Mouse (Mus musculus): ENCODE measurements around the gene Reep1. TPM values are rescaled to one million over a fixed set of nuclear protein-coding genes. Genes with fewer than 3 reads are reported as not detected.

The Reep1 gene
- total RNA-seq, 2 experiments from 2014 or later: 96.9 to 98.7 TPM

DNA sequence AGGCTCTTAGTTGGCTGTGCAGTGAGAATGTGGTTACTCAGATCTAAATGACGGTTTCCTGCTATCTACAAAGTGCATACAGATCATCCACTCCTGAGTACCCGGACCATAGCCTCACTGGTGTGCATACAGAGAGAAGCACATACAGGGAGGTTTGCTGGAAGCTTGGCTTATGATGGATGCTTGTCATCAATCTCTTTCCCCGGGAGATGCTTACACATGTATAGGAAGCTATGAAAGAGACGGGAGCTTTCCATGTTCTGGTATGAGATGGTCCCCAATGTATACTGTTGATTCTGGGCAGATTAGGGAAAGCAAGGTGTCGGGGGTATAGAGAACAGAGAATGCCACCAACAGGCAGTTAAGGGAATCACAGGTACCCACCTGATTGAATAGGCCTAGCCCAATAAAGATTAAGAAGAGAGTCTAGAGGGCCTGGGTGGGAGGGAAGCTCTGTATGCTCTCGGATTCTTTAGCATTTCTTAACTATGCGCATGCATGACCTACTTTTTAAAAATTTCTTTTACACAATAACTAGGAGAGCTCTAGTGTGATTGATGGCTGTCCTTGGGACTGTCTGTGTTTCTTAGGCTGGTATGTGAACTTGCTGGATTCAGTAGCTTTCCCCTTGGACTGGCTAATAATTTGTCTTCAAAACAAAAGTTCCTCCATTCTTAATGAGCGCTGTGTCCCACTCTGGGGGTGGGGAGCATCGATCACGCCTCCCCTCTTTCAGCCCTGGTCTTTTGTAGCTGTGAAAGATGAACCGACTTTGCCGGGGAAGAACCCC, 62.7 kb downstream of the Reep1 start:
- intact Hi-C loops (cut with DNase I): loop anchor here (5.0 kb wide), 1 partner anchor 63 kb away; the partner anchor contains the start of gene Reep1
- DNase-seq (ENCODE audit: low spot score in 2 of 2): no peak

DNA sequence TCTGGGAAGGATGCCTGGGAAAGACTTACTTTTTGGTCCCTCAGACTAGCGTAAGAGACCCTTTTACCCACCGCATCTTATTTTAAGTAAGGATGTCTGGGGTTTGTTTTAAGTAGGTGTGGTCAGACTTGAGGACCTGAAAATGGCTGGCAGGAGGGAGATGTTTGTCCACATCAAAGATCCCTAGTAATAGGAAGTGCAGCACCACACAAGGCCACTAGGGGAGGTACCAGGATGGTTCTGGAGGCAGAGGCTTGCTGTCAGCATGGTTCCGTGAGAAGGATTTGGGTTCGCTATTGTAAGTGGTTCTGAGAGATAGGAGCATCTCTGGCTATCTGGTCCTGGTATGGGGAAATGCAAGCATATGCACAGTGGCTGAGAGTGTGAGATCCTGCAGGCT, 63.5 kb downstream of the Reep1 start:
- intact Hi-C loops (cut with DNase I): loop anchor here (5.0 kb wide), 1 partner anchor 64 kb away; the partner anchor contains the start of gene Reep1
- no peak for DNase-seq (ENCODE audit: low spot score in 2 of 2)

DNA sequence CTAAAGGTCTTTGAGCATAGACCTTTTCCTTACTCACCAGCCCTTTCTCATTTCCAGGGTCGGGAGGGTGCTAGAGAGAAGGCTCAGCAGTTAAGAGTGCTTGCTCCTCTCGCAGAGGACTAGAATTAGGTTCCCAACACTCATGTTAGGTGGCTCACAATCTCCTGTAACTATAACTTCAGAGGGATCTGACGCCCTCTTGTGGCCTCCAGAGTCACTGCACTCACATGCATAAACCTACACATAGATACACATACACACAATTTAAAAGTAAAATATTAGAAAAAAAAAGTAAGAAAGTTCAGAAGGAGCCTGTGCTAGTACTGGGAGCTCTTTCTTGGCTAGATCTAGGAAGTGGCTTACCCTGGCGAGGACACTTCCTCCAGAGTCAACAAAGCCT, 63.9 kb downstream of the Reep1 start:
- intact Hi-C loops (cut with DNase I): loop anchor here (5.0 kb wide), 1 partner anchor 64 kb away; the partner anchor contains the start of gene Reep1
- DNase-seq (ENCODE audit: low spot score in 2 of 2): no peak

DNA sequence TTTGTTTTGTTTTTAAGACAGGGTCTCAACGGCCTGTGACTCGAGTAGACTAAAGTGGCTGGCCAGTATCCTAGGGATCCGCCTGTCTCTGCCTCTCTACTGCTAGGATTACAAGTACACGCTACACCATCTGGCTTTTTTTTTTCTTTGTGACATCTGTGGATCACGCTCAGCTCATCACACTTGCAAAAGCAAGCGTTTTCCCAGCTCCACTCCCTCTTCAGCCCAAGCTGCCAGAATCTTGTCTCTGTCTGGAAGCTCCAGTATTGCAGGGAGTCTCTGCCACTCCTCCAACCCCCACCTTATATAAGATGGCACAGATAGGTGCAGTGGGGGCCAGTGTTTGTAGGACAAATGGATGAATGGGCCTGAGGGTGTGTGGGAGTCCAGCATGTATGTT, 64.8 kb downstream of the Reep1 start:
- intact Hi-C loops (cut with DNase I): loop anchor here (1.0 to 5.0 kb wide), 3 partner anchors 26 to 65 kb away; partner anchors contain the start of gene Reep1
- DNase-seq (ENCODE audit: low spot score in 2 of 2): peak; percentile 62 to 97

GRCm38 (mm10) chr6:71772636-71773208, 65.4 kb downstream of the Reep1 start:
- DNase-seq (ENCODE audit: low spot score in 2 of 2): peak in 1 of 2 experiments; percentile 17
- intact Hi-C loops (cut with DNase I): loop anchor here (1.0 to 5.0 kb wide), 3 partner anchors 26 to 65 kb away; partner anchors contain the start of gene Reep1

- DNase-seq (ENCODE audit: low spot score in 2 of 2): no peak
- intact Hi-C loops (cut with DNase I): no loop called here
Observed at GRCm38 (mm10) chr6:71778016-71778415, 70.7 kb downstream of the Reep1 start.

DNA sequence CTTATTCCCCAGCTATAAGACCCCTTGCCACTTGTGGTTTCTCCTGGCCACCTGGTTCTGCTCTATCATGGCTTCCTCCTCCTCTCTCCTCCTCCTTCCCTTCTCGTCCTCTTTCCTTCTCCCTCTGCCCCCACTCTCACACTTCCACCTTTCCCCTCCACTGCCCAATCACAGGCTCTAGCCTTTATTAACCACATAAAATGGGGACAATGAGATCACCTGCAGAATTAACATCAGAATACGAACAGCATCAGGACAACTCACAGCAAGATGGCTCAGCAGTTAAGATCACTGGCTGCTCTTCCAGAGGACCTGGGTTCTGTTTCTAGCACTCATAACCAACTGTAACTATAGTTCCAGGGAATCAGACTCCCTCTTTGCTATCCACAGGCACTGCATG, 72.5 kb downstream of the Reep1 start:
- no peak for DNase-seq (ENCODE audit: low spot score in 2 of 2)
- intact Hi-C loops (cut with DNase I): no loop called here

DNA sequence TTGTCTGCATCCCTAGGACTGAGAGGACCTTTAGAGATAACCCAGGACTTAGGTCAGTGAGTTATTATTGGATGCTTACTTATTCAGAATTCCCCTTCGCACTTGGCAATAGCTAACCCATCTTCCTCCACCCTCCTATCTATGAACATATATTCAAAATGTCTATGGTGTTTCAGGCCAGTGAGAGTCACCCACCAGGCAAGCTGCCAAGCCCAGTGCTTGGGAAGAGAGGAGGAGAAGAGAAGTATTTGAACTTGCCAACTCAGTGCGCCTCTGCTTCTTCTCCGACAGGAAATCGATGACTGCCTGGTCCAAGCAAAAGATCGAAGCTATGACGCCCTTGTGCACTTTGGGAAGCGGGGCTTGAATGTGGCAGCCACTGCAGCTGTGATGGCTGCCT, 73.1 kb downstream of the Reep1 start:
- intact Hi-C loops (cut with DNase I): no loop called here

DNA sequence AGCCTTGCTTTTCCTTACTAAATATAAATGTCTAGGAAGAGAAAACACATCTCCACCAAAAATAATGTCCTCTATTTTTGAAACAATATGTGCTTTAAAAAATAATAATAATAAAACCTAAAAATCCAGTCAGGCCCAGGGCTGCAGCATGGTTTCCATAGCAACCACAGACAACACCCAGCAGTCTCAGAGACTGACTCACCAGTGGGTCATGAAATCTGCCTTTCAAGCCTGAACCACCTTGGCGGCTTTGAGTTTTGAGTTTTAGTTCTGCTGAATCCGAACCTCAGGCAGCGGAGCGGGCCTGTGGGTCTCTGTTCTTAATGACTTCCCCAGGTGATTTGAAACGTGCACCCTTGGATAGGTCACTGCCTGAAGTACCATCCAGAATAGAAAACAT, 75.8 kb downstream of the Reep1 start:
- intact Hi-C loops (cut with DNase I): no loop called here
- peak; percentile 37 to 67 for DNase-seq (ENCODE audit: low spot score in 2 of 2)

More for the DNA sequence above, 73.1 kb downstream of the Reep1 start:
- DNase-seq (ENCODE audit: low spot score in 2 of 2): peak in 1 of 2 experiments; percentile 45

DNA sequence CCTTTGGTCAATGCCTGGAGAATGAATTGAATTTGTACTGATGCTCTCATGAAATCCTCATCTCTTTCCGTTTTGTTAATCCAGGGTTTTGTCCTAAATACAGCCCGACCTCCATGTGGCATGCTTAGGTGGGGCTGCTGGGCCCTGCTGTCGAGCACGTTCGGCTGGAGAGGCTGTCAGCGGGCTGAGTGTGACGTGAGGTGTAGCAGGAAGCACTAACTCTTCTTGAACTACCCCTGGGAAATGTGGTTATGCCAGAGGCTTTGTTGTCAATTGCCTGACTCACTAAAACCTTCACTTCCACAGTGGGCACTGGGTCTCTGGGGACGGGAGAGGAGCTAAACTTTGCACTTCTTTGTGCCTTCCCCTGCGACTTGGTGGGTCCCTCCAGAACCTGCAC, 81.0 kb downstream of the Reep1 start:
- intact Hi-C loops (cut with DNase I): no loop called here

GRCm38 (mm10) chr6:71791771-71792170, 84.4 kb downstream of the Reep1 start:
- no peak for DNase-seq (ENCODE audit: low spot score in 2 of 2)
- intact Hi-C loops (cut with DNase I): no loop called here

More for the DNA sequence above, 81.0 kb downstream of the Reep1 start:
- no peak for DNase-seq (ENCODE audit: low spot score in 2 of 2)

DNA sequence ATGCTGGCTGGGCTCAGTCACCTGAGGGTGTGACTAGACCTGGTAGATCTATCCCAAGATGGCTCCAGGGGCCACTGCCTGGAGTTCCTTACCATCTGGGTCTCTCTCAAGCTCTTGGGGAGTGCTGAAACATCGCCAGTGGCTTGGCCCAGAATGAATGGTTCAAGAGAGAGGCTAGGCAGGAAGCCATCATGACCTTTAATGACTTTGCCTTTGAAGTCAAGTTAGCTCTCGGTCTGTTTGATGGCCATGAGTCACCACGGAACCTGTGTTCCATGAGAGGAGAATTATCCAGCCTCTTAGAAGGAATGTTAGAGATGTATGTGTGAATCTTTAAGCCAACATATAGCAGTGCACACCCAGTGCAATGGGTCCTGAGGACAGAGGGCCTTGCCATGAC, 92.0 kb downstream of the Reep1 start:
- no peak for DNase-seq (ENCODE audit: low spot score in 2 of 2)
- intact Hi-C loops (cut with DNase I): no loop called here

GRCm38 (mm10) chr6:71801011-71801713, 93.8 kb downstream of the Reep1 start:
- intact Hi-C loops (cut with DNase I): loop anchor here (2.0 to 10.0 kb wide), 7 partner anchors 28 to 636 kb away; partner anchors contain the start of genes Reep1 and Rnf103
- DNase-seq (ENCODE audit: low spot score in 2 of 2): no peak

DNA sequence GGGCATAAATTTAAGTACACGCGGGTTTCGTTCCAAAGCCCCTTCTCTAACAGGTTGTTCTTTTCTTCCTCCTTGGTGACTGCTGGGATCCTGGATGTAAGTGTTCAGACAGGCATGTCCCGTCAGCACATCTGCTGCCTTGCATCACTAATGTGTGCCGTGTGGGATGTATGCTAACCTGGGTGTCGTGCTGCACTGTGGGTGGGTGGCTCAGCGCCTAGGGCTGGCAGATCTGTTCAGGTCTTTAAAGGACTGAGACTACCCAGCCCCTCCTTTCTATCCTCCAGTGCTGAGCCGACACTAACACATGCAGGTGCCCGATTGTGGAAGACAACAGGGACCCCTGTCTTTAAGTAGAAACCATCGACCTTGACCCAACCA, 94.3 kb downstream of the Reep1 start:
- DNase-seq (ENCODE audit: low spot score in 2 of 2): peak; percentile 53 to 93
- intact Hi-C loops (cut with DNase I): loop anchor here (2.0 to 10.0 kb wide), 7 partner anchors 29 to 637 kb away; partner anchors contain the start of genes Reep1 and Rnf103

DNA sequence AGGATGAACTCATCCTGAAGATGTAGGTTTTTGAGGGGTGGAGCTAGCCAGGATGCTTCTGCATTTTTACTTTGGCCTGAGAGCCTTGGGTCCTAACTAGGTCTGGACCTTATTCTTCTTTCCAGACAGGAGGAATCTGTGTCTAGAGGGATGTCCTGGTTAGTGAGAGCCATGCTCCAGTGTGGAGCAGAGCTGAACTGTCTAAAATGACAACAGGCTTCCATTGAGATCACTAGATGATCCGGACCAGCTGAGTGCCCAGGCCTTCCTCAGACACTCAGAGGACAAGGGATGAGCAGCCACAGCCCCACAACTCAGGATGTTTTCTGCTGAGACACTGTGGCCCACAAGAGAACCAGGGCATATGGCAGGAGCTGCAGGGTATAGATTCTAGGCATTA, 96.2 kb downstream of the Reep1 start:
- no peak for DNase-seq (ENCODE audit: low spot score in 2 of 2)
- intact Hi-C loops (cut with DNase I): loop anchor here (2.0 to 10.0 kb wide), 7 partner anchors 56 to 639 kb away; partner anchors contain the start of genes Kdm3a, Reep1 and Rnf103

DNA sequence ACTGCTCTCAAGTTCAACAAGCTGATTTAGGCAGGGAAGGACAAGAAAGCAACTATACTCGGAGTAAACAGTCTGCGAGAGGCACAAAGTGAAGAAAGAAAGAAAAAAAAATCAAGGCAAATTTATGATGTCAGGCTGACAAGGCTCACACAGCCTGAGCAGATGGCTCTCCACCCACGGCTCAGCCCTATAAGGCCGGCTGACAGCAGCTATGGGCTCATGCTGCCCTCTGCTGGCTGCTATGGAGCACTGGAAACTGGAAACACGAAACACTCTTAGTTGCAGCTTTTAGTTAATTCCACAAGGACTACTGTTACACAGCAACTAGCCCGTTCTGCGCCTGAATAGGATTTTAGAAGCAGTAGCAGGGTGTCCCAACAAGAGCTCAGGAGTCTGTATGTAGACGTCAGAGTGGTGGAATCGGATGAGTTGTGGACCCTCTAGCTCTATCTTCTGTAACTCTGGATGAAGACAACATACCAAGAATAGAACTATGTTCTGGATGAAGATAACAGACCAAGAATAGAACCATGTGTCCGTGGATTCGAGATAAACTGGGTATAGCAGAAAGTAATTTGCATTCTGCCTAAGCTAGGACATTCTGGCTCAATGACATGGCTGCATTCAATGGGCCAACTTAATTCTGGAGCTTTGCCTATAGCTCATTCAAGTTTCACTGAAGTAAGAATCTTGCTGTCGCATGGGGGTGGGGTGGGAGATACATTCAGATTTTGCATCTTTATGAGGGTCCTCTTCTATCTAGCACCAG, 96.9 kb downstream of the Reep1 start:
- peak; percentile 84 to 91 for DNase-seq (ENCODE audit: low spot score in 2 of 2)
- intact Hi-C loops (cut with DNase I): loop anchor here (2.0 to 10.0 kb wide), 7 partner anchors 57 to 639 kb away; partner anchors contain the start of genes Kdm3a, Reep1 and Rnf103

- intact Hi-C loops (cut with DNase I): loop anchor here (10.0 kb wide), 3 partner anchors 312 to 642 kb away; partner anchors contain the start of gene Rnf103
- no peak for DNase-seq (ENCODE audit: low spot score in 2 of 2)
Observed at GRCm38 (mm10) chr6:71806713-71807112, 99.4 kb downstream of the Reep1 start.

DNA sequence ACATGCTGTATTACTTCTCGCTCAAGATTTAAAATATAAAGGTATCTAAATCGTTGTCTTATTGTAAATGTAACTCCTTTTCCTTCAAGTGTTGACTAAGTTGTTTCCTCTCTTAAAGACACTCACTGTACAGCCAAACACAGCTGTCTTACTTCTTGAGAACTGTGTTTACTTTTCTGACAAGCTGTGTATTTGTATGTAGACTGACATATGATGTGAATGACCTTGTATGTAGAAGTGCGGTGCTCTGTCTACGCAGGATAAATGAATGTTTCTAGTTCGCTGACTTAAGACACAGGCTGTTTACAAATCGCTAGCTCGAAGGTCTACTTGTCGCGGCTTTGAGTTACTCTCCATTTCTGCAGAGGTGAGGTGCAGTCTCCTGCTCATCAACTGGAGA, 102.5 kb downstream of the Reep1 start:
- DNase-seq (ENCODE audit: low spot score in 2 of 2): no peak
- intact Hi-C loops (cut with DNase I): loop anchor here (10.0 kb wide), 3 partner anchors 315 to 645 kb away; partner anchors contain the start of gene Rnf103

DNA sequence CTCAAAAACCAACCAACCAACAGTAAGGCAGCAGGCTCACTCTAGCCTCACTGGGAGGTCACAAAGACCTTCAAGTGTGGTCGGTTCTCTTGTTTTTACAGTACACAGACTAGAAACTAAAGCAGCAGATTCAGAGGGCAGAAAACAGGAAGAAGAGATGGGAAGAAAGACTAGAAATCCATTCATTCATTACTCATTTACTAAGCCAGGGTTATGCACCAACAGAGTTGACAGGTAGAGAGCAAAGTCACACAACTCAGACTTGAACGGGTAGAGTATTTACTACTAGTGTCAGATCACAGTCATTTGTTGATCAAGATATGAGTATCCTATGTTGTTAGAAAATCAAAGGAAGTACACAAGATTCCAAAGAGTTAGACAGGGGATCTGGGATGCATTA, 105.5 kb downstream of the Reep1 start:
- intact Hi-C loops (cut with DNase I): no loop called here
- DNase-seq (ENCODE audit: low spot score in 2 of 2): no peak
